Mouse (Mus musculus) stomach, embryonic 15.5 days (tissue): Measurements from ENCODE around the gene Gm45337. TPM values are rescaled to one million over a fixed set of nuclear protein-coding genes. Genes with fewer than 3 reads are reported as not detected.
"Not testable (repeated sequence)": the region's sequence is repeated elsewhere in the genome, so short reads cannot be mapped to it uniquely, and the experiment has no call there.

Experiments used
- ATAC-seq: fragments of 200-750 bp; cut with Nextera tagmentation; 2 replicates; pipeline ENCODE4 v1.8.0; 2017; ENCODE audit warnings: low read depth, moderate number of reproducible peaks, moderate TSS enrichment; ENCODE audit not compliant: insufficient read depth, low FRiP score
- H3K27ac ChIP-seq: fragments of 300-500 bp; sonication (generic); 2 replicates; pipeline ENCODE4 v1.5.1; 2015; ENCODE audit warnings: mild to moderate bottlenecking, inconsistent platforms
- H3K27me3 ChIP-seq: fragments of 300-500 bp; sonication (generic); replicated peaks from 2 replicates; pipeline ENCODE4 v1.6.1; 2015; ENCODE audit warnings: inconsistent platforms
- H3K36me3 ChIP-seq: fragments of 300-500 bp; sonication (generic); 2 replicates; pipeline ENCODE4 v1.6.1; 2015; ENCODE audit warnings: inconsistent platforms
- H3K4me1 ChIP-seq: fragments of 300-500 bp; sonication (generic); 2 replicates; pipeline ENCODE4 v1.6.1; 2015; ENCODE audit warnings: inconsistent platforms
- H3K4me2 ChIP-seq: fragments of 300-500 bp; sonication (generic); 2 replicates; pipeline ENCODE4 v1.6.1; 2015; ENCODE audit warnings: mild to moderate bottlenecking, inconsistent platforms
- H3K4me3 ChIP-seq: fragments of 300-500 bp; sonication (generic); replicated peaks from 2 replicates; pipeline ENCODE4 v1.5.1; 2015; ENCODE audit warnings: inconsistent platforms
- H3K9ac ChIP-seq: fragments of 300-500 bp; sonication (generic); 2 replicates; pipeline ENCODE4 v1.6.1; 2015; ENCODE audit warnings: inconsistent platforms
- H3K9me3 ChIP-seq: fragments of 300-500 bp; sonication (generic); 2 replicates; pipeline ENCODE4 v1.6.1; 2016; ENCODE audit warnings: inconsistent platforms
- WGBS: fragments of 180-500 bp; shearing (Covaris S2); methylation state at CpG from one replicate; pipeline ENCODE4 v1.1.7; 2015; 5-methylcytosine and 5-hydroxymethylcytosine counted together
- polyA plus RNA-seq: library from polyadenylated mRNA; unstranded; fragments of >200 nt; fragmentation: Nextera tagmentation; extraction: Ambion mirVana; gene quantifications from 2 replicates; pipeline ENCODE4 v1.2.1, GENCODE M21; 2015

Gene Gm45337
- polyA plus RNA-seq, result not detected in 2 replicates

DNA sequence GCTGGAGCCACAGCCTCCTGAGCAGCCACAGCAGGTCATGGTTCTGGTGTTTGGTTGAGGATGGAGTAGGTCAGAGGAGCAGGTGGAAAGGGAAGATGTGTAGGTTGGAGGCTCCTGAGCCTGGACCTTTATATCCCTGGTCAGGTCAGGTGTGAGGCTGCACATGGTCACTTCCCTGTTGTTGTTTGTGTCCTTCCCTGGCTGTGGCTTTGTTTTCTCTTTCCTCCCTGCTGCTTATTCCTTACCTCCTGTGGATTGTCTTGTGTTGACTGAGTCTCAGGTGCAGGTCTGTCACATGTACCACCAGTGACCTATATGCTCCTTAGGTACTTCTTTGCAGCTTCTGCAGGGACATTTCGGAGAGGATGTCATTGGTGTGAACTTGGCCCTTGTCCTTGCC, at the start of gene Gm45337:
Gene Gm45337 (minus strand): TSS at position 101 of the 400 bp plus-strand sequence.
- H3K9ac ChIP-seq, result no peak within 1 kb of the TSS
- H3K9me3 ChIP-seq, result no peaks in the 10 kb centered on the region
- H3K4me1 ChIP-seq, result no peaks in the 10 kb centered on the region
- H3K36me3 ChIP-seq, result no peaks in the 10 kb centered on the region
- no peaks in the 10 kb centered on the region for H3K27me3 ChIP-seq
- no peak within 1 kb of the TSS for H3K4me2 ChIP-seq
- H3K4me3 ChIP-seq, result no peak within 1 kb of the TSS
- no peak for ATAC-seq
- H3K27ac ChIP-seq, result no peak within 1 kb of the TSS
- WGBS, result 67% methylated on average over 1 of the region's 1 CpGs

DNA sequence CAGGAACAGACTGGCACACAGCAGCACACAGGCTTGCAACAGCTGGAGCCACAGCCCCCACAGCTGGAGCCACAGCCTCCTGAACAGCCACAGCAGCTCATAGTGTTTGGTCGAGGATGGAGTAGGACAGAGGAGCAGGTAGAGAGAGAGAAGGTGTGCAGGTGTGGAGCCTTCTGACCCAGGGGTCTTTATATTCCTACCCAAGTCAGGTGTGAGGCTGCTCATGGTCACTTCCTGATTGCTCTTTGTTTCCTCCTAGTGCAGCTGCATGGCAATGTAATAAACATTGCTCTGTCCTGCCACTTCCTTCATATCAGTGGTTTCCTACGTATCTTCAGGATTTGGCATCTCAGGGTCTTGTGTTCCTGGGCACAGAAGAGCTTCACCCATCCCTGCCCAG, 45.9 kb upstream of the Gm45337 start, which contains the start of gene Gm10153:
Gene Gm10153 (minus strand): TSS at position 101 of the 400 bp plus-strand sequence.
- ATAC-seq, result no peak
- Histone ChIP-seq H3K4me3 (no peak within 1 kb of the TSS), H3K27ac (no peak within 1 kb of the TSS), H3K9me3 (no peaks in the 10 kb centered on the region), H3K27me3 (no peaks in the 10 kb centered on the region), H3K36me3 (no peaks in the 10 kb centered on the region), H3K4me2 (no peak within 1 kb of the TSS), H3K9ac (no peak within 1 kb of the TSS), H3K4me1 (no peaks in the 10 kb centered on the region)
- 34% methylated on average over 2 of the region's 2 CpGs for WGBS

DNA sequence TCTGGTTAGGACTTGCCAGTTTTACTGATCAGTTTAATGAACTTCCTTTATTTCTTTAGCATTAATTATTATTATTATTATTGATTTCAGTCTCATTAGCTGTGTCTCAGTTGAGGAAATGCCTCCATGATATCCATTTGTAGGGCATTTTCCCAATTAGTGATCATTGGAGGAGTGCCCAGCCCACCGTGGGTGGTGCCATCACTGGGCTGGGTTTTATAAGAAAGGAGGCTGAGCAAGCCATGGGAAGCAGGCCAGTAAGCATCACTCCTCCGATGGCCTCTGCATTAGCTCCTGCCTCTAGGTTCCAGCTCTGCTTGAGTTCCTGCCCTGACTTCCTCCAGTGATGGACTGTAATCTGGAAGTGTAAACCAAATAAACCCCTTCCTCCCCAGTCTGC, 43.7 kb upstream of the Gm45337 start:
- no peak overlapping the region for H3K9ac ChIP-seq
- H3K9me3 ChIP-seq, result no peaks in the 10 kb centered on the region
- no peaks in the 10 kb centered on the region for H3K4me1 ChIP-seq
- WGBS, result 70% methylated on average over 2 of the region's 2 CpGs
- H3K27me3 ChIP-seq, result no peaks in the 10 kb centered on the region
- no peak overlapping the region for H3K4me3 ChIP-seq
- H3K36me3 ChIP-seq, result no peaks in the 10 kb centered on the region
- no peak overlapping the region for H3K4me2 ChIP-seq
- H3K27ac ChIP-seq, result no peak overlapping the region
- ATAC-seq, result no peak

GRCm38 (mm10) chr7:142181021-142181420, 36.6 kb upstream of the Gm45337 start:
- Histone ChIP-seq H3K4me1 (no peaks in the 10 kb centered on the region), H3K9ac (no peak overlapping the region), H3K27me3 (no peaks in the 10 kb centered on the region), H3K4me3 (no peak overlapping the region), H3K27ac (no peak overlapping the region), H3K4me2 (no peak overlapping the region), H3K9me3 (no peaks in the 10 kb centered on the region), H3K36me3 (no peaks in the 10 kb centered on the region)
- 25% methylated on average over 1 of the region's 1 CpGs for WGBS
- no peak for ATAC-seq

- H3K4me2 ChIP-seq, result no peak overlapping the region
- H3K36me3 ChIP-seq, result no peaks in the 10 kb centered on the region
- no peaks in the 10 kb centered on the region for H3K27me3 ChIP-seq
- no peak overlapping the region for H3K27ac ChIP-seq
- H3K9me3 ChIP-seq, result no peaks in the 10 kb centered on the region
- no peak overlapping the region for H3K9ac ChIP-seq
- 76% methylated on average over 1 of the region's 1 CpGs for WGBS
- no peak for ATAC-seq
- no peaks in the 10 kb centered on the region for H3K4me1 ChIP-seq
- H3K4me3 ChIP-seq, result no peak overlapping the region
These were observed 34.3 kb upstream of the Gm45337 start for GRCm38 (mm10) chr7:142178685-142179084.

- not testable (repeated sequence) for H3K4me1 ChIP-seq, H3K4me2 ChIP-seq, H3K27me3 ChIP-seq, H3K4me3 ChIP-seq, ATAC-seq, H3K36me3 ChIP-seq, H3K9ac ChIP-seq, H3K9me3 ChIP-seq, H3K27ac ChIP-seq
These were observed 31.5 kb upstream of the Gm45337 start, which contains the start of gene Krtap5-2 for GRCm38 (mm10) chr7:142175905-142176304. Krtap5-2 (minus strand) TSS chr7:142176005.

DNA sequence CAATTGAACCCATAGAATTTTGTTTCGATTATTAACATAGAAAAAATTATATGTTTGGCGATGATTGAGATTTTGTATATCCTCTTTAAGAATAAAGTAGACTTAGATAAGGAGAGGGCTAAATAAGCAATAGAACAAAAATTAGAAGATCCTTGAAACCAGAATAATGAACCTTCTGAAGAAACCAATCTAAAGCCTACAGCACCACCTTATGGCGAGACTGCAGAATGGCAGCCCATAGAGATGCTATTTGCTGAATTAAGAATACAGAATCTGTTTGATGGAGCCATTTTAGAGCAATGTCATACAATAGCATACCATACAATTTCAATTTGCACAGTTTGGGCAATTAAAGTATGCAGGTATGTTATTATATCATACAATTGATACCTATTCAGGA, 25.4 kb upstream of the Gm45337 start:
- WGBS, result 49% methylated on average over 3 of the region's 3 CpGs
- Histone ChIP-seq H3K4me2 (no peak overlapping the region), H3K27me3 (no peaks in the 10 kb centered on the region), H3K27ac (no peak overlapping the region), H3K9ac (no peak overlapping the region), H3K4me1 (no peaks in the 10 kb centered on the region), H3K9me3 (no peaks in the 10 kb centered on the region), H3K4me3 (no peak overlapping the region), H3K36me3 (no peaks in the 10 kb centered on the region)
- ATAC-seq, result no peak

DNA sequence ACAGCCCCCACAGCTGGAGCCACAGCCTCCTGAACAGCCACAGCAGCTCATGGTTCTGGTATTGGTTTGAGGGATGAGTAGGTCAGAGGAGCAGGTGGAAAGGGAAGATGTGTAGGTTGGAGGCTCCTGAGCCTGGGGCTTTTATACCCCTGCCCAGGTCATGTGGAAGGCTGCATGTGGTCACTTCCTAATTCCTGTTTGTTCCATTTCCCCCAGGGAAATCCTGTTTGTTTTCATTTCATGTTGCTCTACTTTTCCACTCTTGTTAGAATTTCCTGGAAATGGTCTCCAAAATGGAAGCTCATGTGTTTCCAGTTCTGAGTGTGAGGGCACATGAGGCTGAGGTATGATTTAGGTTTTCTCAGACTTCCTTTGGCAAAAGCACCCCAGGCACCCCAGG, 21.2 kb upstream of the Gm45337 start, which contains the start of gene Gm4553:
Gene Gm4553 (minus strand): TSS at position 101 of the 400 bp plus-strand sequence.
- not testable (repeated sequence) for H3K4me1 ChIP-seq, H3K27me3 ChIP-seq, ATAC-seq, H3K4me2 ChIP-seq, H3K9ac ChIP-seq, H3K36me3 ChIP-seq, H3K27ac ChIP-seq, H3K4me3 ChIP-seq, H3K9me3 ChIP-seq

DNA sequence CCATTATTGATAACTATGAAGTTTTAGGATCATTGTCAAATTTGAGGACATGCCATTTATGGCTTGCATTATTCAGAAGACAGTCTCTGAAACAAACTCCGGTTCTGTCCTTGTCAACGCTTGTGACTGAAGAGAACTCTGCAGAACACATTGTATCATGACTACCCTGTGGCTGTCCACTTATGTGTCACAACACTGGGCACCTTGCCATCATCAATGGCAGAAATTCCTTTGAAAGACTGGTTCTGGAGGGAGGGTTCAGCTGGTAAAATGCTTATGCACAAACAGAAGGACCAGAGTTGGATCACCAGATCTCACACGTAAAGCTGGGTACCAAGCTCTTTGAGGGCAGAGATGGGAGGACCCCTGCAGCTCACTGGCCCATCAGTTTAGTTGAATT, 15.0 kb upstream of the Gm45337 start:
- no peaks in the 10 kb centered on the region for H3K9me3 ChIP-seq
- no peak overlapping the region for H3K27ac ChIP-seq
- WGBS, result 89% methylated on average over 3 of the region's 3 CpGs
- no peak overlapping the region for H3K4me3 ChIP-seq
- H3K27me3 ChIP-seq, result no peaks in the 10 kb centered on the region
- H3K4me2 ChIP-seq, result no peak overlapping the region
- no peak overlapping the region for H3K9ac ChIP-seq
- H3K36me3 ChIP-seq, result no peaks in the 10 kb centered on the region
- no peaks in the 10 kb centered on the region for H3K4me1 ChIP-seq
- no peak for ATAC-seq

GRCm38 (mm10) chr7:142157013-142157412, 12.6 kb upstream of the Gm45337 start, which contains the start of gene Gm29735:
Gm29735 (minus strand) TSS chr7:142157113.
- H3K27ac ChIP-seq, ATAC-seq, H3K4me1 ChIP-seq, H3K27me3 ChIP-seq, H3K4me2 ChIP-seq, H3K4me3 ChIP-seq, H3K9ac ChIP-seq, H3K9me3 ChIP-seq, H3K36me3 ChIP-seq: not testable (repeated sequence)
- 39% methylated on average over 2 of the region's 2 CpGs for WGBS

DNA sequence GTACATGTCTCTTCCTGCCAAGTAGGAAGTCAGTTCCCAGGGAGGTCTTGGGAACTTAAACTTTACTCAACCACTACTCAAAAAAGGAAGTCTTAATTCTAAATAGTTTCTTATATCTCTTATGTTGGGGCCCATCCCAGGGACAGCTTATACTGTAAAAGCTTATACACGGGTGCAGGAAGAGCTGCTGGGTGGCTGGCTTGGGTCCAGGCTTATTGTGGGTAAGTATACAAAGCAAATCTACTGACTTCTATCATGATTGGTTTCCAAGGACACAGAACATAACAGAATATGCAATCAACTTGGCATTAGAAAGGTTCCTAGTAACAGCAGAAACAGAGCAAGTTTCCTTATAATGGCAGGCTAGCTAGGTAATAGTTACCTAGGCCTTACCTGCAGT, 10.9 kb upstream of the Gm45337 start:
- Histone ChIP-seq H3K4me3 (no peak overlapping the region), H3K36me3 (no peaks in the 10 kb centered on the region), H3K27me3 (no peaks in the 10 kb centered on the region), H3K9me3 (no peaks in the 10 kb centered on the region), H3K27ac (no peak overlapping the region), H3K4me1 (no peaks in the 10 kb centered on the region), H3K4me2 (no peak overlapping the region), H3K9ac (no peak overlapping the region)
- ATAC-seq, result no peak
- 43% methylated on average over 1 of the region's 1 CpGs for WGBS

DNA sequence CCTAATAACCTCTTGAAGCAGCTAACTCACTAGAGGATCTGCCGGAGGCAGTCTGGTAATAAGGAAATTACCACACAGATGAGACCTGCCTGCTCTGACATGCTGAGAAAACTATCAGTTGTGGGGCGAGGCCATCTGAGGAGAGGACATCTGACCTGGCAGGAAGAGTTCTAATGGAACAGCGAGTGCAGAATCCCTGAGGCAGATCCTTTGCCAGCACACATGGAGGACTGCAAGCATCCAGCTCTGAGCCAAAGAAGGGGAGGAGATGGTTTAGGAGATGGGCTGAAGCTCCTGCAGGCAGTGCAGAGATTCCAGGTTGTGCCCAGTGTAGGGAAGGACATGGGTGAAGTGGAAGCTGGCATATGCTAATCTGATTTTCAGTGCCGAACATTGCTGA, 7.8 kb upstream of the Gm45337 start:
- Histone ChIP-seq H3K27me3 (no peaks in the 10 kb centered on the region), H3K27ac (no peak overlapping the region), H3K9me3 (no peaks in the 10 kb centered on the region), H3K4me1 (no peaks in the 10 kb centered on the region), H3K4me2 (no peak overlapping the region), H3K9ac (no peak overlapping the region), H3K4me3 (no peak overlapping the region), H3K36me3 (no peaks in the 10 kb centered on the region)
- 82% methylated on average over 4 of the region's 4 CpGs for WGBS
- no peak for ATAC-seq

- ATAC-seq, result no peak
These were observed 4.2 kb upstream of the Gm45337 start for GRCm38 (mm10) chr7:142148633-142149032.

More at GRCm38 (mm10) chr7:142148633-142149032, 4.2 kb upstream of the Gm45337 start:
- Histone ChIP-seq H3K27me3 (no peaks in the 10 kb centered on the region), H3K4me2 (no peak overlapping the region), H3K4me3 (no peak overlapping the region), H3K27ac (no peak overlapping the region), H3K4me1 (no peaks in the 10 kb centered on the region), H3K9ac (no peak overlapping the region), H3K36me3 (no peaks in the 10 kb centered on the region), H3K9me3 (no peaks in the 10 kb centered on the region)
